Mouse (Mus musculus) R1 (cell line): ENCODE measurements around the gene Zc3h6.

ENCODE experiments used
- DNase-seq: peaks from one replicate; pipeline ENCODE4 v3.0.0-alpha.2; 2018; ENCODE audit warnings: low read depth, low spot score

Gene Zc3h6

DNA sequence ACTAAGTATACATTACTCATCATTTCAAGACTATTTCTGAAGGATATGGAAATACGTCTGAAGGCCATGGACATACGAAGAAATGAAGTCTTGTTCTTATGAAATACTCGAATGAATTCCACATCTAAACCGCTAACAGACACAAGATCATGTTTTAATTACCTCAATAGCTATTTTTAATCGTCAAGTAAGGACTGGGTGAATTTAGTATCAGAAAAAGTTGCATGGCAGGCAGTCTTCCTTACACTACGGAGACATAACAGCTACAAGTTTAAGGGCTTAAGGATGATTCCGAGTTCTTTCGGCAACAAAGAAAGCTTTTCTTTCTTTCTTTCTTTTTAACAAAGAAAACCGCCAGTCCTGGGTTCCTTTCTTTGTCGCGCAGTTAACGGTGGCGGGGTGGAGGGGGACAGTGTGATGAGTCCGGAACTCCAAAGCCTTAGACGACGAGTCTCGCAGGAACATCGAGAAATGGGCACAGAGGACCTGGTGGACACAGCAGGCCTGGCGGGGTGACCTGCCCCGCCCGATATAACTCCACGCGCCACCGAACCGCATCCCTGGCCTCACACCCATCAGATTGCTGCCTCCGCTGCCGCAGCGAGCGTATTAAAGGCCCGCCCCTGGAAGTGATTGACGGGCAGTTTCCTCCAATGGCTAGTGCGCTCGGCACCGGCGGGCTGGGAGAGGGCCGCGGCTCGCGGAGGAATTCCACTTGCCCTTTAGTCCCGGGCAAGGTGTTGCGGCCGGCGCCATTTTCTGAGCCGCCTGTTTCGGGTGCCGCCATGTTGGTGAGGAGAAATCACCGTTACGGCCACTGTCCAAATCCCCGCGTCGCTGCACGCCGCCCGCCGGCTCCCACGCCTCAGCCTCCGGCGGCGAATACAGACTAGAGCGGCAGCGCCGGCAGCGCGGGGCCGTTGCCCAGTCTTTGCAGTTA, at the start of gene Zc3h6:
Gene Zc3h6 (plus strand): TSS at position 762 of the 940 bp plus-strand sequence.
- peak; percentile 98 for DNase-seq

DNA sequence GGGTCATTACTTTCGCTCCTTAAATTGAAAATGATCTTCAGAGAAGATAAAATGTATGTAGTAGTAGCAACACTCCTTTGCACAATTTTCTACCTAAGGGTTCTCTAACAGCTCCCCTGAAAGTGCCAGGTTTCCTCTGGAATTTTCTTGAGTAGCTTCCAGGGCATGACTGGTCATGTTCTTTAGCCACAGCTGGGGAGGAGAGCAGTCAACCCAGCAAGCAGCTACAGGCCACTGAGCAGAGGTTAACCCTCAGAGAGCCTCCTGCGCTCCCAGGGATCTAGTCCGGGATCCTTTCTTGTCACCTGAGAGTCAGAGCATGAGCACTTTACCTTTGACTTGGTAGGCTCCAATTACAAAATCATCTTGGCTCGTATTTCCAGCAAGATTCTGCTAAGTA, 42.4 kb upstream of the Zc3h6 start:
- no peak for DNase-seq

DNA sequence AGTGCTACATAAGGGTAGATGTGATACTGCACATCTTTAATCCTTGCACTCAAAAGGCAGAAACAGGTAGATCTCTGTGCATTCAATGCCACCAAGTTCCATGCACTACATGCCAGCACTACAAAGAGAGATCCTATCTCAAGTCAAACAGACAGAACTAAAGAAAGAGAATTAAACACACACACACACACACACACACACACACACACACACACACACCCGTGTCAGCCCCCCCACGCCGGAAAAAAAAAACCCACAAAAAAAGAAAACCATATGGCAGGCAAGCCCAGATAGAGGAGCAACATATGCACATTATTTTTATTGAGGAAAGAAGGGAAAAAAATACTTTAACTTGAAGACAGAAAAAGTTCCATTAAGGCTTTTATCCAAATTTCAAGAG, 38.8 kb upstream of the Zc3h6 start:
- no peak for DNase-seq

DNA sequence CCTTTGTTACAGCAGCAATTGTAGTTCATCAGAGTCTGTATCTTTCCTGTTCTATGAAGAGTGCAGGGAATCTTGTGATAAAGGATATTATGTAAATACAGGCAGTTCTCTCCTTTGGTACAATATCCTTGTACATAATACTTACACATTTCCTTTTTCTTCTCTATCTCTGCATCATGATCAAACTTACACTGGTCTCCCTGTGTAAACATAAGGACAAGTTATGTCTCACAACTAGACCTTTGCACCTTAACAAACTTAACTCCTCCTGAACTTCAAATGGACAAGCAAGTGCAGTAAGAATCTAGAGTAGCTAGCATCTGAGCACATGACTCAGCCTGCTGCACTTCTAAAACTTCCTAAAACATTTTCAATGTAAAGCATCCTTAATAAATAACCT, 36.5 kb upstream of the Zc3h6 start:
- no peak for DNase-seq

DNA sequence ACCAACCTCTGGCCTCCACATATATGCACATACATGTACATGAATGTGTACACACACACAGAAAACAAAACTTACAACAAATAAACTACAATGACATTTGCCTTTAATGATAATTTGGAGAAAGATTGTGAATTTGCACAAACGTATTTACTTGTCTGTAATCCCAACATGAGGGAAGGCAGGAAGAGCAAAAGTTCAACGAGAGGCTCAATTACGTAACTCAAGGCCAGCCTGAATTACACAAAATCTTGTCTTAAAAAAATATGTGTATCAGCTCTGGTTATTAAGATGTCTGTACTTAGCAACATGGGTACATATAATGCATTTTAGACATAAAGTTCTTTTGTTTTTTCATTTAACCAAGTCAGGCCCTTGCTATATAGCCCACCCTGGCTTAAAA, 30.9 kb upstream of the Zc3h6 start:
- DNase-seq, result no peak

DNA sequence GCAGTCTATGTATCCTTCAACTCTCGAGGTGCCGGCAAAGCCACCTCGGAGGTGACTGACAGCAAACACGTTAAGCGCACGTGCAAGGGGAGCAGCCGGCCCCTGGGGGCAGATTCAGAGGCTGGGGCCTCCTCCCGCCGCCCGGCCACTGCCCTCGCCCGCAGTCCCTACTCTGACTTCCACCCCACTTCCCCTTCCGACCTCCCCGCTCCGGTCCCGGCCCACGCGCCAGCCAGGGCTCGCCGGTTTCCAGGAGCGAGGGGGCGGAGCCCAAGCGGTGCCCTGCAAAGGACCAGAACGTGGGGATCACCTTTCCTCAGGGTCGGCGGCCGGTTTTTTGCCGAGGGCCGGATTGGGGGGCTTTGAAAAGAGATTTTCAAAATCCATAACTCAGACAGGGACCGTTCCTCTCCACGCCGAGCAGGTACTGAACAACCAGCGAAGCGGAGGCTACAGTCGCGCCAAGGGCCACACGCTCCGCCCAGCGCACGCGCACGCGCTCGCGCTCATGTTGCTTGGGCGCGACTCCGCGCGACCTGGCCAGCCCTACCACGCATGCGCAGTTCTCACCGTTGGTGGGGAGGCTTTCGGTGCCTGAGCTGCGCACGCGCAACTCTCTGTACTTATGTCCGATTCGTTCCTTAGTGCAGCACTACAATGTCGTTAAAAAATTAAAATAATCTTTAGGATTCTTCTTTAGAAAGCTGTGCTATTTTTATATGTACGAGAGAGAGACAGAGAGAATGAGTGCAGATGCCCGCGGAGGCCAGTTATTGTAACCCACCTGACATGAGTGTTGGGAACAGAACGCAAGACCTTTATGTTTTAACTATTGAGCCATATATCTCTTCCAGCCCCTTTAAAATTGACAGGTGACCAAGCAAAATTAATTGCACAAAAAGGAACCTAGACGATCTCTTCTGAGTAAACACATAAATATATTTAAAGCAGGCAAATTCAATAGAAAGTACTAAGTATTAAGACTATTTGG, 23.4 kb upstream of the Zc3h6 start, which contains the start of gene Zc3h8:
Gene Zc3h8 (minus strand): TSS at position 540 of the 991 bp plus-strand sequence.
- DNase-seq, result peak; percentile 96

DNA sequence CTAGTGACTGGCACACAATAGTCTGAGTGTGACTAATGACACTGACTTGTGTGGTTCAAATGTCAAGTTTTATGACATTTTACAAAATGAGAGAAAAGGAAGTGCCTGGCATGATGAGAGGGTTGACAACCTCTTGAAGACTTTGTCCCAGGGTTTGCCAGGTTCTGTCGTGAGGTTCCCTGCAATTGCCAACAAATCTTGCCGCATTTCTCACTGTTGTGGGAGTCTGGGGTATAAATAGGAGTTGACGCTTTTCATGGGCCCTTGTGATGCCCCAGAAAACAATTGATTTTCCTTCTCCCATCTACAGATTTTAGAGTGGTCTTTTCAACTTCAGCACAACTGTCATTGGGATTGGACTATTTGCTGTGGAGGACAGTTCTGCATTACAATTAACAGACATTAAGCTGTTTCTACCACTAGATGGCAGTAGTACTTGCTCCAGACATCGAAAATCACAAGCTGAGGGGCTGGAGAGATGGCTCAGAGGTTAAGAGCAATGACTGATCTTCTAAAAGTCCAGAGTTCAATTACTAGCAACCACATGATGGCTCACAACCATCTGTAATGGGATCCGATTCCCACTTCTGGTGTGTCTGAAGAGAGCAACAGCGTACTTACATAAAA, 19.1 kb upstream of the Zc3h6 start:
- DNase-seq, result peak; percentile 70

DNA sequence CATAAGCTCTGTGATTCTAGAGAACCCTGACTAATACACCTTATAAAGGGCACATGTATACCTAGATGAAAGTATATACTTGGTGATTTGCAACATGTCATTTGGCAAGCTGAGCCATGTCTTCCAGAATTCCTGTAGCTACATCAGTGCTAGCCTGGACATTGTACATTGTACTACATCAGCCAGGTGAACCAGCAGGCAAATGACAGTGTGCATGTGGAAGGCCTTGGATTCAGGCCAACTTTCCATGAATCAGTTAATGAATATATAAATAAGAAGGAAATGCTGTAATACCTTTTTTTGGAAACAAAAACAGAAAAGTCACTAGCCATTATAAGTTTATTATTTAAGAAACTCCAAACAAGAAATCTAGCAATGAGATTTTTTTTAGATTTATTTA, 13.0 kb upstream of the Zc3h6 start:
- no peak for DNase-seq

DNA sequence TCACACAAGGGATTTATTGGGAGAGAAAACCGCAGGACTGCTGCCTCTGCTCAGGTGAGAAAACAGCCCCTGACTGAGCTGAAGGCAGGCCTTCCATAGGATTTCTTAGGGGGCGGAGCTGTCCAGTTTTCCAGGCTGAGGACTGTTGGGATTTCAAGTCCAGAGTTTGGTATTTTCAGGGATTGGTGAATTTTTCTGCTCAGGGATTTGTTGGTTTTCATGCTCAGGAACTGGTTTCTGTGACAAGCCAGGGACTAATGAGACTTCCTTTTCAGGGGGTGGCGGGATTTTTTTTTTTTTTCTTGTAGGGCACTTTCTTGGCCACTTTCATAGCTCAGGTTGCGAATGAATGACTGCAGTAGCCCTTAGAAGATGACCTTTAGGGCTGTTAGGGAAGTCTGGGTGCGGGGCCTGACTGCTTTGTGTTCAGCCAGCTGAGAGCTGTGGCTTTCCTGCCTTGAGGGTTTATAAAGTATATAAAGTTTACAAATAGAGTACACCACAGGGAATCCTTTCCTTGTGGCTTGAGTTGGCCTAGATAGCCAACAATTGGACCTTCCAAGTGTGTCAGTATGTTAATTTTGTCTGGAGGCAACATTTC, 1.6 kb upstream of the Zc3h6 start:
- peak; percentile 56 for DNase-seq

DNA sequence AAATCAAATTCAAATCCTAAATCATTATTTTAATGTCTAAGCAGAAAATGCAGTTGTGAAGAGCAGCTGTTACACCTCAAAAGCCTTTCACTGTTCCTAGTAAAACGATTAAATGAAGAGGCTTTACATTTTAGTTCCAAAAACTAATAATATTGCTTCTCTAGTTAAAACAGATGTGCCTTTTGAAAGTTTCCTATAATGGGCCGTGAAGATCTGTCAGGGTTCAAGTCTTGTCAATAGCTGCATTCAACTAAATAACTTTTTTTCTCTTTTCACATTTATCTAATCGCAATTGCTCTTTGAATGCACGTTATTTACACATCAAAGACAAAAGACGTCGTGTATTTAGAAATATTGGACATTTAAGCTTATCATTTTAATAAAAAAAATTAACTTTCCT, 966 bp upstream of the Zc3h6 start:
- DNase-seq, result no peak

DNA sequence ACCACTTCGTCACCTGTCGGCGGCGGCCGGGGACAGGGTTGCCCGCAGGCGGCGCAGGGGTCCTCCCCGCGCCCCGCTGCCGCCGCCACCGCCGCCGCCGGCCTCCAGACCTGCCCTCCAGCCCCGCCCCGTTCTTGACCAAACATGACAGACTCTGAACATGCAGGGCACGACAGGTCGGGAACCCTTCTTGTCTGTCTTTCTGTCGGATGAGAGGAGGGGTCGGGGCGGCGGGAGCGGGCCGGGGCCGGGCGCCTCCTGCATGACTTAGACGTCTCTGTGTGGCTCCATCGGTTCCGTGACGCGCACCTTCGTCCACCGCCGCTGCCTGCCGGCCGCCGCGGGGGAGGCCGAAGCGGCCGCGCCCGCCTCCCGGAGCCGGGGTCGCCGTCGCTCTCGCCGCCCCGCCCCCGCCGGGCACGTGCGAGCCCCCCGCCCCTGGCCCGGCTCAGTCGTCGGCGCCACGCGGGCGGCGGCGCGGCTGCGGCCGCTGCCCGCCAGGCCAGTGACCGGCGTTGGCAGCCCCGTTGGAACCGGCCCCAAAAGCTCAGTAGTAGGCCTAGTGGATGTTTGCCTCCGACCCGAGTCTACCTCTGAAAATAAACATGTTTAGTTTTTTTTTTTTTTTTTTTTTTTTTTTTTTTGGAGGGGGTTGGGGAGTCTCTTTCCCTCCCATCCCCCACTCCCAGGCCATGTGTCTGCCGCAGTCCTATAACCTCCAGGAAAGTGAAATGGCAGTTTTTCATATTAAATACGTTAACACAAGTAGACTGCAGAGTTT, 649 bp downstream of the Zc3h6 start, which contains the start of gene Gm10762:
Gene Gm10762 (minus strand): TSS at position 65 of the 781 bp plus-strand sequence.
- peak; percentile 92 for DNase-seq

DNA sequence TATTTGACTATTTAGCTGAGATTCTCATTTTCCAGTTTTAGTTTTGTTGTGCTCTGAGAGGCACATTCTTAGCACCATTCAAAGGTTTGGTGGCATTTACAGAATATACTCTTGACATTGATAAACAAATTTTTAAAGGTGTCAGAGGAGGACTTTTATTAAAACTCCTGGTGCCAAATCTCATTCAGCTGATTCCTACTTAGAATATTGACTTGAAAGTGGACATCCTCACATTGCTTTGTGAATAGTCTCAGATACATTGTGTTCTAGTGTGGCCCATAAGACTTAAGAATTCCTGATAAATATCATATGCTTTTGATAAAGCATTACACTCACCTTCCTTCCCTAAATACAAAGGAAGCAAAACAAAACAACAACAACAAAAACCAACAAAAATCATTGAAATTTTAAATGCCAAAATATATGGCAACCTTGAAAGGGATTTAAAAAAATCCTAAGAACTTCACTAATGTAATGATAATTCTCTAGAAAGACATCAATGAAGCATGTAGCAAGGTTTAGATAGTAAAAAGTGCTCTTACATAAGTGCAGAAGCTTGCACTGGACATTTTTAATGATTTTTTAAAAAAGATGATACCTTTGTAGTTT, 1.4 kb downstream of the Zc3h6 start:
- no peak for DNase-seq

DNA sequence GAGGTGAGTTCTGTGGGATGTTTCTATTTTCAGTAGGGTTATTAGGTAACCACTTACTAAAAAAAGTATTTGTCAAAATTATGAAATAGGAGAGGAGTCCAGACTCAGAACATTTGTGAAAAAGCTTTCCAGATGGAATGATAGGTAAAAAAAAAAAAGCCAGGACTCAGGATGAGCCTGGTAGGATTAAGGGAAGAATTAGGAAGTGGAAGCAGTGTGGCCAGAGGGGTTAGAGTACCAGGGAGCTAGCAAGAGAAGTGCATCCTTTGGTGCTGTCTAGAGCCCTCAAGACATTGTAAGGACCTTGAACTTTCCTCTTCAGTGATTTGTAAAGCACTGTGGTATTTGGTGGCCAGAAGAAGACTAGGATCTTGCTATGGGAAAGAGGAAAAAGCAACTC, 5.1 kb downstream of the Zc3h6 start:
- no peak for DNase-seq

DNA sequence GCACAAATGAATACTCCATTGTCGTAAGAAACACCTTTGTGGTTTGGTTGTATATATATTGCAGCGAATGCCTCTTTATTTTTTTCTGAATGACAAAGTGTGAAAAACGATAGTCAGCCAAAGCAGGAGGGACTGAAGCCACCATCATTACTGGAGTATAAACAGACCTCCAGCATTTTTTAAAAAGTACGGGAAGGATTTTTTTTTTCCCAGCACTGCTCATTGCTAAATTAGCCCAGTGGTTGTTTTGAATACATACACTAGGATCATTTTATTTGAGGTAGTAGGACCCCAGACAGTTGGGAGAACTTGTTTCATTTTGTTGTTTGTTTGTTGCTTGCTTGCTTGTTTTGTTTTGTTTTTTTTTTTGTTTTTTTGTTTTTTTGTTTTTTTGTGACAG, 8.4 kb downstream of the Zc3h6 start:
- no peak for DNase-seq

DNA sequence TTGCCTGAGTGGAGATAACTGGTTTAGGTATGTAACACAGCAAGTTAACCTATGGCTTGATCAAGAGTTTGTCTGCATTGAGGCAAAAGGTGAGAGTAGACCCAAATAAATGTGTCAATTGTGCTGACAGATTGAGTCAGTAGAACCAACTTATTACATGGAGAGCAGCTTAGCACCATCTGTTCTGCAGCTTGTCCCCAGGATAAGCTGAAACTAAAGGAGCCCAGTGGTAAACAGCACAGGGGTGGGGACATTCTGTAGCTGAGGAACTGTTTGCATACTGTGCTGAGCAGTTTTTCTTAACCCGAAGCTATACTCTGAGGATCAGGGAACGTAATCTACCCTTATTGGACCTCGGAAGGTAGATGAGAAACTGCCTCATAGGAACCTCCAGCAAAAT, 17.5 kb downstream of the Zc3h6 start:
- no peak for DNase-seq

DNA sequence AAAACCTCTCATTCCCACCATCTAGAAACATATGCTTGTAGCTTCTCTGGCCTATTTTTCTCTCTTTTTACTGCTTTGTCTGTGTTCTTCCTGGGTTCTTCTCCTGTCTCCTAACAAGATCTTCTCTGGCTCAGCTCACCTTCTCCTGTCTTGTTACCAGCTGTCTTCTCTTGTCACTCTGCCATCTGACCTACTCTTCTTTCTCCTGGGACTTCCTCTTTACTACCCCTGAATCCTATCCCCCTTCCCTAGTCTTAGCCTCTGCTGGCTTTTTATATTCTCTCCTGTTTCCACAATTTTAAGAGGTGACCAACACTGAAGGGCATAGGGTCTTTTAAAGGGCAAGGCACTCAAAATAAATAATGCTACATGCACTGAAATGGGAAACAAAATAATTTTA, 37.7 kb downstream of the Zc3h6 start:
- DNase-seq, result no peak

DNA sequence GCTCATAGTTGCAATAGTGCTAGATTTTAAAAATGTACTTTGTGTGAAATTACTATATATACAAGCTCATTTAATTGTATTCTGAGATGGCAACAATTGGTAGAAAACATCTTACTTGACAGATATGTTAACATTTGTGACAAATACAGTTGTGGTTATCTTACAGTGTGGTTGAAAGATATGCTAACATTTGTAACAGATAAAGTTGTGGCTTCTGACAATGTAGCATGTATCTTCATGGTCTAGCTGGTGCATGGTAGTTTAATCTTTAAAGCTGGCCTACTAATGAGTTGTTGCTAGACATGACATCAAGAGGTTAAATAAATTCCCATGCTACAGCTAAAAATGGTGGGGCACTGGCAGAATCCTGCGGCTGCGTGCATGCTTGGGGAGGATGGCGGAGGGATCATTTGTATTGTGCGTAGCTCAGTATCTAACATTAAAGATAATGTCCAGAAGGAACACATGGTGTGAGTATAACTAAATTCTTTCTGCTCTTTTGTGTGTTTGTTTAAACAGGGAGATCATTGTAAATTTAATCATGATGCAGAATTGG, 39.1 kb downstream of the Zc3h6 start:
- DNase-seq, result no peak

DNA sequence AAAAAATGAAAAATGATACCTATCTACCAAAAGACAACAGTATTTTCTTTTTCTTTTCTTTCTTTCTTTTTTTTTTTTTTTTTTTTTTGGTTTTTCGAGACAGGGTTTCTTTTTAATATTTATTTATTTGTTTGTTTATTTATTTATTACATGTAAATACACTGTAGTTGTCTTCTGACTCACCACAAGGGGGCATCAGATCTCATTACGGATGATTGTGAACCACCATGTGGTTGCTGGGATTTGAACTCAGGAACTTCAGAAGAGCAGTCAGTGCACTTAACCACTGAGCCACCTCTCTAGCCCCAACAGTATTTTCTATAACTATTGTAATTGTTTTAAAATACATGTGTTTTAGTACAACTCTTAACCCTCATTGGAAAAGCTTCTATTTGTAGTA, 41.7 kb downstream of the Zc3h6 start:
- peak; percentile 52 for DNase-seq

DNA sequence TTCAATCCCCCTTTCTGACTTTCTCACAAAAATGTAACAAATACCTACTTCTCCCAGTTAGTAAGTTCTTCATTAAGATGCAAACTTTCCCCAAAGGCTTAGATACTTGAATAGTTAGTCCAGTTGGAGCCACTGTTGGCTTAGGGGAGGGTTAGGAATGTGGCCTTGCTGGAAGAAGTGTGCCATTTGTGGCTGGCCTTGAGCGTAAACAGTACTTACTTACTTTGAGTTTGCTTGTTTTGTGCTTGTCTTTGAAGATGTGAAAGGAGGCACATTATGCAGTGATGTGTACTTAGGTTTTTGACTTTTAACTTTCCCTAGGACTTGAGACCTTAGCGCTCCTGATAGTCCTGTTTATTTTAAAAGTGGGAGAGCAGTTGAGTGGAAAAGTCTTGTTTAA, 52.9 kb downstream of the Zc3h6 start:
- no peak for DNase-seq

DNA sequence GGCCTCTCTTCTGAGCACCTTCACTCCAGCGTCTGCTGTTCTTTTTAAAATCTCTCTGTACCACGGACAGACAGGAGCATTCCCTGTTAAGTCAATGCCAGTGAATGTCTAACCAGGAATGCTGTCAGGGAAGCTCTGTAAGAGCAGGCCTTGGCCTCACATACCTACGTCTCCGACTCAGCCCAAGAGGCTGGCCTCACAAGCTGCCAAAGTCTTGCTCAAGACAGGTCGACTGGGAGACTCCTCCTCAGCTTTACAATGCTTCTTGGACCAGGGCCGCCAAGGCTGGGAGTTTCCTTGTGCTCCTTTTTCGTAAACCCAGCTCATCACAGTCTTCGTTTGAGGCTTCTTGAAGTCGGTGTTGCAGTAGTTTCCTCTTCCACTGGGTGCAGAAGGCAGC, 57.6 kb downstream of the Zc3h6 start:
- no peak for DNase-seq
